Mouse (Mus musculus) testis, postnatal 14 days (tissue): ENCODE data around the gene Sgsm3.

Source experiments
- DNase-seq: peaks from one replicate; pipeline ENCODE4 v3.0.0; 2021; ENCODE audit warnings: low spot score

The Sgsm3 gene

GRCm38 (mm10) chr15:80981176-80981575, 3.6 kb downstream of the Sgsm3 start:
- no peak for DNase-seq

DNA sequence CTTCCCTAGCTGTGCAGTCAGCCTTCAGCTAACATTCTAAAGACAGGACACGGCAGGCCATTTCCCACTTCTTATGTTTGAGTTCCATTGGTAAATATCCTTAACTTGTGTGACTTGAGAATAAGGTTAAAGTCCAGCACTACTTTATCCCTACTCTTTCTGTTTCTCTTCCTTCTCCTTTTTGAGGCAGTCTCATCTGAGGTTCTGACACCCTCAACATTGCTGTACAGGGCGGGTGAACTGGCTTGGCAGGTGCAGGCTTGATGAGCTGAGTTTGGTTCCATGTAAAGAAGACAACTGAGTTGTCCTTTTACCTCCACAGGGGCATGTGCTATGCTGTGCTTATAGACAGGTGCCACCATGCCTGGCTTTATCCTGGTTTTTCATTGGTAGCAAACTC, 5.7 kb downstream of the Sgsm3 start:
- no peak for DNase-seq

GRCm38 (mm10) chr15:80988331-80988730, 10.8 kb downstream of the Sgsm3 start:
- no peak for DNase-seq

DNA sequence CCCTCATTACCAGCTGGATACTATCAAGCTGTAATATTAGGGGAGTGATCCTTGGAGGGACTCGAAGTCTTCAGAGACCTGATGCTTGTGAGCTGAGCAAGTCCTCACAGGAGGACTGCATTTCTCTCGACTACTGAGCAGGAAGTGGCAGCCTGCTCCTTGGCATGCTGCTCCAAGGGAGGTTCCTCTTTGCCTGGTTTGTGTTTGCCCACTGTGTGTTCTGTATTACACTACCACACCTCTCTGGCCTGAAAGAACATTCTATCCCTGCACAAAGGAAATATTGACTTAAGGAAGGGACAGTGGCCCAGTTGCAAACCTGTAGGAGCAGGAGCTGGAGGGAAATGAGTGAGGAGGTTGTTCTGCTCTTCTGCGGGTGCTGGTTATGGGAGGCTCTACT, 12.1 kb downstream of the Sgsm3 start:
- DNase-seq = no peak

GRCm38 (mm10) chr15:80994959-80995358, 17.4 kb downstream of the Sgsm3 start:
- DNase-seq = no peak

DNA sequence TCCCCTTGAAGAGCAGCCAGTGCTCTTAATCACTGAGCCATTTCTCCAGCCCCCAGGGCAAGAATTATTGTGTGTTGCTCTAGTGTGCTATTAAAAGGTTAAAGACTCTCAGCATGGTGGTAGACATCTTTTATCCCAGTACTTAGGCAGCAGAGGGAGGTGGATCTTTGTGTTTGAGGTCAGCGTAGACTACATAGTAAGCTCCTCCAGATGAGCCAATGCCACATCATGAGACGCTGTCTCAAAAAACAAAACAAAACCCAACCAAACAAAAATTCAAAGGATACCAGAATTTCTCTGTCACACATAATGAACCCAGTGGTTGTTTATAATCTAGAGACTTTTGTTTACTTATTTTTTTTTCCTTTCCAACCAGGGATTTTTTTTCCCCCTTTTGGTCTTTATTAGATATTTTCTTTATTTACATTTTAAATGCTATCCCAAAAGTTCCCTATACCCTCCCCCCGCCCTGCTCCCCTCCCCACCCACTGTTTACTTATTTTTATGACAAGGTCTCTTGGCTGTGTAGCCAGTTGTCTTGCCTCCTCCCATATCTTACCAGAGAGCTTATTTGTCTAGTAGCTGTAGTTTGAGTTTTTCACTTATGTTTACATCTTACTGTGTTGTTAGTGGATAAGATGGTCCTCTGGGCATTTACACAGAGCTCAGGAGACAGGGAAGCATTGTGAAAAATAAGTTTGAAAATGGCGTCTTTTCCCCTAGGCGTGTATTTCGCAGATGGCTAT, 18.7 kb downstream of the Sgsm3 start:
- DNase-seq = no peak

DNA sequence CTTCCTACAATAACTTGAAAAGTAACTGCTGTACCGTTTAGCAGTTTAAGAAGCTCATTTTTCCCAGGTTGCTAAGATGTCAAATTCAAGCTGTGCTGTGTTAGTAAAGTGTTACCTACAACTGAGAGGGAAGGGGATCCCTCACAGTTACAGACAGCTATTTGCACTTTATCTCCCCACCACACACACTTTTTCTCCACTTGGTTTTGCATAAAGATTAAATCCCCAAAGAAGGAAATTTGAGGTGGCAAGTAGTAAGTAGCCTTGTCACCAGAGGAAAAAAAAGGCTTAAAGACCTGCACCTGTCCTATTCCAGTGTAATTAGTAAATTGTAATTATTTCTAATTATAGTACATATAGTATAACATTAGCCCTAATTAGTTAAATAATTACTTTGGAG, 19.5 kb downstream of the Sgsm3 start:
- DNase-seq = no peak

GRCm38 (mm10) chr15:81000419-81001138, 23.0 kb downstream of the Sgsm3 start:
- peak; percentile 82 for DNase-seq

GRCm38 (mm10) chr15:81006127-81006735, 28.7 kb downstream of the Sgsm3 start:
- no peak for DNase-seq

GRCm38 (mm10) chr15:81007339-81007738, 29.8 kb downstream of the Sgsm3 start:
- DNase-seq = no peak

- DNase-seq = no peak
These were observed 30.3 kb downstream of the Sgsm3 start for GRCm38 (mm10) chr15:81007905-81008304.

DNA sequence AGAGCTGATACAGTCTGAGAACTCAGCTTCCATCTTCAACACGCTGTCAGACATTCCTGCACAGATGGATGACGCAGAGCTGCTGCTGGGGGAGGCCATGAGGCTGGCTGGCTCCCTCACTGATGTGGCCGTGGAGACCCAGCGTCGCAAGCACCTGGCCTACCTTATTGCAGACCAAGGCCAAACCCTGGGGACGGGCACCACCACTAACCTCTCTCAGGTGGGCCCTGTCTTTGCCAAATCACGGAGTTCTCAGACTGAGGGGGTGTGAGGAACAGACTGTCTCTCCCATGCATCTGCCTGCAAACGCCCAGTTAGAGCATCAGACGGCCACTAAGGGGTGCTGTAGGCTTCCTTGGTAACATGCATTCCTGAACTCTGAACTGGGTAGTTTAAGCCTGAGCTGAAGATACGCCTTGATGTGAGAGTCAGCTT, 31.1 kb downstream of the Sgsm3 start:
- no peak for DNase-seq

DNA sequence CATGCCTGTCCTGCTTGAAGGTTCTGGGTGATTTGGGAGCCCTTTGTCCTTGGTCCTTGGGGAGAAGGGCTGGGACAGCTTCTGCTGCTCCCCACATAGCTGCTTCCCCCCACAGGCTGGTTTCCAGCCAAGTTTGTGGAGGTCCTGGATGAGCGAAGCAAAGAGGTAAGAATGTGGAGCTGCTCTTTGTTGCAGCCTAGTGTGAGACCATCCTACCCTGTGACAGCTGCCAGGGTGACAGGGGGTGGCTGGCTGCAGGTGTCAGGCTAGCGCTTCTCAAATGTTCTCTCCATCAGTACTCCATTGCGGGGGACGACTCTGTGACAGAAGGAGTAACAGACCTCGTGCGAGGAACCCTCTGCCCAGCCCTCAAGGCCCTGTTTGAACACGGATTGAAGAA, 32.5 kb downstream of the Sgsm3 start:
- DNase-seq = no peak

GRCm38 (mm10) chr15:81011523-81011922, 34.0 kb downstream of the Sgsm3 start:
- no peak for DNase-seq

- no peak for DNase-seq
These were observed 34.8 kb downstream of the Sgsm3 start for GRCm38 (mm10) chr15:81012359-81012758.

DNA sequence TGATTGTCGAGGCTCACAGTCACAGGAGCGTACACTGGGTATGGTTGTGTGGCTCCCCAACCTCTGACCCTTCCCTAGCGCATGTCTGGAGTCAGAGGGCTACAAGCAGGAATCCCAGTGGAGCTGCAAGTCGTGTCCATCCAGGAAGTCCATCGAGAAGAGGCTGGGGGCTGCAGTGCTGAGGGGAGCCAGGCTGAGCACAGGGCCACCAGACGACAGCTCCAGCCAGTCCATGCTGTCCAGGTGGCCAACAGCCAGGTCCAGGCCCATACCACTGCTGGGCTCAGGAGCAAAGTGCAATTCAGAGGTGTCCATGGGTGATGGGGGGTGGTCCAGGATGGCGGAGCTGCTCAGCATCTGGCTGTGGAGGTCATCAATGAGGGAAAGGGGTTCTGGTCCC, 35.6 kb downstream of the Sgsm3 start:
- no peak for DNase-seq

GRCm38 (mm10) chr15:81015068-81015744, 37.6 kb downstream of the Sgsm3 start:
- no peak for DNase-seq

- no peak for DNase-seq
These were observed 38.9 kb downstream of the Sgsm3 start for GRCm38 (mm10) chr15:81016488-81016887.

DNA sequence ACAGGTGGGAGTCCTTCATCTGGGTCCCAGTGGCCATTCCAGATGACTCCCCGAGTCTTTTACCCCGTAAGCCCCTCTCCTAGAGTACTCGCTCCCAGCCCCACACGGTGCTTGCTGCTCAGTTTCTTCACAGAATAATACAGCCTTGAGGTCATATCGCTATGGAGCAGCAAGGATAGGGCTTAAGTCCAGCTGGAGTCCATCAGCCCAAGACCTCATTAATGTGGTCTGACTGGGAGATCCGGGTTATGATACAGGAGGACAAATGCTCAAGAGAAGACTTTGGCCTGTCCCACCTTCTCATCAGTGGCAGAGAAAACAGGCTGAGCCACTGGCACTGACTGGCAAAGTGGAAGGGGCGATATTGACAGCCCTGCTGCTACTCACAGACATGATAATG, 39.7 kb downstream of the Sgsm3 start:
- no peak for DNase-seq

DNA sequence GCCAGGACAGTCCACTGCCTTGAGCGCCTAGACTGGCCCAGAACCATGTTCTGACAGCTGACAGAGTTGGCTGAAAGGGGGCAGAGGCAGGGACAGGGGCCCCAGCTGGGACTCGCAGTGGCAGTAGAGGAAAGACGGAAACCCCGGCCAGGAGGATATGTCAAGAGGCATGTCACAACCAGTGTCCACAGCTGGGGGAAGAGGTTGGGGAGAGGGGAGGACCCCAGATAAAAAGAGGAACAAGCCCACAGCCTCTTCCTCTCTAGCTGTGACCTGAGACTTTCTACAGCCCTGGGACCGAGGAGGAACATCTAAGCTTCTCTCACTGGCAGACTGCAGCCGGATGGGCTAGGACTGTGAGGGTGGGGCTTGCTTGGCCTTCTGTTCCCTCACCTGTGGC, 43.8 kb downstream of the Sgsm3 start:
- DNase-seq = no peak

DNA sequence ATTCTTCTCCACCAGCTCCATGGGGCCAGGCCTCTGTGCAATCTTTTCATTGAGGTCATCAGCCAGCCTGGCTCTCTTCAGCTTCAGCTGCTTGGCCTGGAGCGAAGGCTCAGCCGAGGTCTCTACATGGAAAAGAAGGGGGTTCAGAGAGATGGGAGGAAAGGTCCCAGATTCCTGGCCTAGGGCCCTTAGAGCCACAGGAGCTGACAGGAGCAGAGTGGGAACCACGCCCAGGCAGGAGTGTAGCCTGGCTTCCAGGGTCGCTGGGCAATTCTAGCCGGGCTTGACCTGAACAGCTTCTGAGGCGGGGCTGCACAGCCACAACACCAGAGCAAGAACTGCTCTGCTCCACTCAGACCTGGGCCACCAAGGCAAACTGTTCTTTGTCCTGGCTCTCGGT, 44.9 kb downstream of the Sgsm3 start:
- no peak for DNase-seq

GRCm38 (mm10) chr15:81023842-81024241, 46.3 kb downstream of the Sgsm3 start:
- no peak for DNase-seq

DNA sequence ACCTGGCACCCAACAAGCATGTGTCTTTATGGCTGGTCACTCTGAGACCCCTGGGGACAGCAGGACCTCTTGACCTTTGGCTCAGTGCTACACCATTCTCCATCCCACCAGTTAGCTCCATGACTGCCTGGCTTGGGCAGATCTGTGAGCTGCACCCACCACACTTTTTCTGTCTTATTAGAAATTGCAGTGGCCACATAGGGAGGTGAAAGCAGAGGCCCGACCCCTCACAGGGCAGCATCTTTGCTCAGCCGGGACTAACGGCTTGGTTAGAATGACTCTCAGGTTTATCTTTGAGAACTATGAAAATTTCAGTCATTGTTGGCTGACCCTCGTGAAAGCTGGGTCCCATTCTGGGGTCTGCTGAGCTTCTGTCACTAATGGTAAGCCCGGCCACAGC, 49.3 kb downstream of the Sgsm3 start:
- no peak for DNase-seq
